Mouse (Mus musculus) heart, postnatal 0 days (tissue): ENCODE results near the gene Sec14l2. TPM values are rescaled to one million over a fixed set of nuclear protein-coding genes. Genes with fewer than 3 reads are reported as not detected.
A peak's percentile ranks its signal among the peaks of the same experiment; 100 is the strongest.

Experiments used
- ATAC-seq: fragments of 200-750 bp; cut with Nextera tagmentation; 2 replicates; pipeline ENCODE4 v1.8.0; 2017; ENCODE audit warnings: low read depth, moderate number of reproducible peaks, moderate library complexity; ENCODE audit not compliant: insufficient read depth
- DNase-seq: peaks from one replicate; pipeline ENCODE4 v3.0.0-alpha.2; 2016; ENCODE audit warnings: low spot score
- H3K27ac ChIP-seq: fragments of 300-500 bp; sonication (generic); 2 replicates; pipeline ENCODE4 v1.5.1; 2014; ENCODE audit warnings: low read depth, mild to moderate bottlenecking
- H3K27me3 ChIP-seq: fragments of 300-500 bp; sonication (generic); 2 replicates; pipeline ENCODE4 v1.6.1; 2014; ENCODE audit warnings: low read length, mixed read lengths; ENCODE audit not compliant: control insufficient read depth, insufficient read depth
- H3K36me3 ChIP-seq: fragments of 300-500 bp; sonication (generic); replicated peaks from 2 replicates; pipeline ENCODE4 v1.6.1; 2014; ENCODE audit warnings: low read length, mixed read lengths; ENCODE audit not compliant: control insufficient read depth, insufficient read depth
- H3K4me1 ChIP-seq: fragments of 300-500 bp; sonication (generic); 2 replicates; pipeline ENCODE4 v1.6.1; 2014; ENCODE audit warnings: antibody characterized with exemption; ENCODE audit not compliant: control insufficient read depth, insufficient read depth
- H3K4me2 ChIP-seq: fragments of 300-500 bp; sonication (generic); 2 replicates; pipeline ENCODE4 v1.6.1; 2014; ENCODE audit warnings: low read depth, mild to moderate bottlenecking, low read length, moderate library complexity
- H3K4me3 ChIP-seq: fragments of 300-500 bp; sonication (generic); 2 replicates; pipeline ENCODE4 v1.5.1; 2014; ENCODE audit warnings: low read depth, low read length
- H3K9ac ChIP-seq: fragments of 300-500 bp; sonication (generic); replicated peaks from 2 replicates; pipeline ENCODE4 v1.6.1; 2014; ENCODE audit warnings: low read depth, low read length, mixed read lengths
- H3K9me3 ChIP-seq: fragments of 300-500 bp; sonication (generic); replicated peaks from 2 replicates; pipeline ENCODE4 v1.6.1; 2016; ENCODE audit warnings: low read length; ENCODE audit not compliant: control insufficient read depth
- CTCF ChIP-seq: IDR thresholded peaks from 2 replicates; pipeline ENCODE4 v1.5.1; 2016; ENCODE audit warnings: antibody characterized with exemption, control low read depth, low read depth
- EP300 ChIP-seq: IDR thresholded peaks from 2 replicates; pipeline ENCODE4 v1.6.1; 2016; ENCODE audit warnings: antibody characterized with exemption, low read depth
- WGBS: fragments of 180-500 bp; shearing (Covaris S2); extraction: QIAGEN DNeasy Blood & Tissue Kit; methylation state at CpG from one replicate; pipeline ENCODE4 v1.1.7; 2014; 5-methylcytosine and 5-hydroxymethylcytosine counted together
- polyA plus RNA-seq: library from polyadenylated mRNA; unstranded; fragments of >200 nt; fragmentation: Nextera tagmentation; extraction: Ambion mirVana; gene quantifications from 2 replicates; pipeline ENCODE4 v1.2.1, GENCODE M21; 2015
- total RNA-seq: library from RNA; depleted of rRNA; stranded (reverse); fragments of >200 nt; gene quantifications from 2 replicates; pipeline ENCODE4 v1.2.3, GENCODE M21; 2014; ENCODE audit warnings: low replicate concordance

The Sec14l2 gene
- total and polyA plus RNA-seq, 2 experiments from 2014 or later, result 0.27 to 0.49 TPM

DNA sequence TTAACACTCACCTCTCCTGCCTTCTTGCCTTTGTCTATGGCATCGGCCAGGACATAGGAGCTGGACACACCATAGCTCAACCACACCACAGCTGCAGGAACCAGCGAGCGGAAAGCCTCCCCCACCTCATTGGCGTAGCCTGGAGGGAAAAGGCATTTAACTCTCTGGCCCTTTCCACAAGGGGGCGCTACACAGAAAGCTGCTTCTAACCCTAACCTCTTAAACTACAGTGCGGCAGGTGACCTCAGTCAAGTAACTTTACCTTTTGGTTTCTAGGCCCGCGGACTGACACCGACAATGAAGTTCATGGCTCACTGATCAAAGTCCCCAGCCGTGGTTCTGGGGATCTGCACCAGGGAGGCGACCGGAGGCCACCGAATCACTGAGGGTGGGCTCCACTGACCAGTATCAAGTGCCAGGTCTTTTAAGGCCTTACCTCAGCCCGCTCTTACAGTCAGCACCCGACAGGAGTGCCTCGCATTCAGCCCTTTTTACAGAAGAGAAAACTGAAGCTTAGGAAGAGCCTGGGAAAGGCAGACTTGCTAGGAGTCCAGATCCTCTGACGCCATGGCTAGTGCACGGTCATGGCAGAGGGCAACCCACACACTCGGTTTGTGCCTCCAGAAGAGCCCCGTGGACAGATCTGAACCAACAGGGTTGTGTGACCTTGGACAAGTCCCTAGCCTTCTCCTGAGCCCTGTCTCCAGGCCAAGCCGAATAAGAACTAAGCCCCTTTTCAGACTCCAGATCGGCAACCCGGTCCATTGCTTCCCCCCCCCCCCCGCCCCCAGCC is 28.6 kb downstream of the Sec14l2 start:
- no peak for ATAC-seq
- Histone ChIP-seq H3K27me3 (no peaks in the 10 kb centered on the region), H3K9me3 (peaks cover 8% of the 10 kb centered on the region), H3K36me3 (peaks cover 20% of the 10 kb centered on the region), H3K9ac (peak overlapping the region; percentile 59), H3K4me3 (peak overlapping the region; percentile 59), H3K27ac (peak overlapping the region; percentile 89), H3K4me1 (peaks cover 12% of the 10 kb centered on the region), H3K4me2 (peak overlapping the region; percentile 71)
- WGBS, result 8% methylated on average over 23 of the region's 24 CpGs
- peak; percentile 72 for TF ChIP-seq CTCF
- no peak for TF ChIP-seq EP300
- DNase-seq, result peak; percentile 52

DNA sequence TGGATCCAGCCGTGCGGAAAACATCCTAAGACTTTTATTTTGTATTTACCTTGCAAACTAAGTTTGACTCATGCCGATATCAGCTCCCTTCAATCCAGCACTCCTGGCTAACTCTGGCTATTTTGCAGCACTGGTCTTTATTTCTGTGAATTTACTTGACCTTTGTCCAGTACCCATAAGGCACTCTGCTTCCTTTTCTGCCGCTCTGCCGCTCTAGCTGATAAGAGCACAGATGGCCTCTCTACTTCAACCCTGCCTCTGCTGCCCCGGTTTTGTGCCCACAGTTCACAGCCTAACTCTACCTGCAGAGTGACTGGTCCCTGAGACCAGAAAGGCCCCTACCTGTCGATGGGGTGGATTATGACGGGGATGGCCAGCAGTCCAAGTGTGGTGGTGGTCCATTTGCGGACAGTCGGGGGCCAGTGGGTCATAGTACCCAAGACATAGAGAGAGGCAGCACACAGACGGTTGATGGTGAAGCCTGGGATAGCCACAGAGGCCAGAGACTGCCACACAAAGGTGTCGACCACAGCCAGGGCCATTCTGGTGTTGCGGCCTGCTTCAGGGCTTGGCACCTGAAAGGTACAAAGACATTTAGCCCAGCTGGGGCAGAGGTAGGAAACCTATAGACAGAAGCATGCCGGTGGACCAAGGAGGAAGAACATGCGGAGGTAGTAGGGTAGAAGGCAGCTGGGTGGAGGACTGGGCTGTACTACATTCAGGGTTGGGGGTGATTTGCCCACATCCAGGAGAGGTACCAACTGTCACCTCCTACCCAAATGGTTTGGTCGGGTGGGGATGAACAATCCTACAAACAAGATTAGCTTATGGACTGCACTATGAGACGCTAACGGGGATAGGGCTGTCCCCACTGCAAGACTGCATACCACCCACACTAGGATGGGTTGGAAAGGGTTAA is 29.5 kb downstream of the Sec14l2 start:
- peaks cover 8% of the 10 kb centered on the region for H3K9me3 ChIP-seq
- H3K4me3 ChIP-seq, result no peak overlapping the region
- TF ChIP-seq EP300, result no peak
- no peak for TF ChIP-seq CTCF
- no peak for ATAC-seq
- peaks cover 20% of the 10 kb centered on the region for H3K36me3 ChIP-seq
- H3K27ac ChIP-seq, result no peak overlapping the region
- peaks cover 12% of the 10 kb centered on the region for H3K4me1 ChIP-seq
- H3K9ac ChIP-seq, result no peak overlapping the region
- no peak for DNase-seq
- no peaks in the 10 kb centered on the region for H3K27me3 ChIP-seq
- H3K4me2 ChIP-seq, result peak overlapping the region; percentile 71; the same call in 1 of the 2 replicates
- WGBS, result 71% methylated on average over 18 of the region's 18 CpGs

DNA sequence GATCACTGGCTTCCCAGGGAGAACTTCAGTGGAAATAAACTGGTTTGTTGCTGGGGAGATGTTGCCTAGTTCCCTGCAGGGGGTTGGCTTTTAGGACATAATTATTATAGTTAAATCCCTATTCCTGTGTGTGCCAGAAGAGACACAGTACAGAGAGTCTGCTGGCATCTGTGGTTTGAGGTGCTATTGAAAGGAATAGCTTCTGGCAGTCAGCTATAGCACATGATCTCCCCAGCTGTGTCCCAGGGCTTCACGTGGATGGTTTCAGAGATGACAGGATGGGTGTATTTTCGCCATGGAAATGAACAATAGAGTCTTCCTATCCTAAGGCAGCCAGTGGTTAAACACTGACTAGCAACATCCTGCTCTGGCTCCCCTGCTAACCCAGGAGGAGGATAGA is 35.9 kb downstream of the Sec14l2 start:
- DNase-seq (no peak), ATAC-seq (no peak)
- TF ChIP-seq CTCF, result no peak
- H3K9me3 ChIP-seq, result peaks cover 8% of the 10 kb centered on the region
- no peak overlapping the region for H3K27ac ChIP-seq
- H3K4me3 ChIP-seq, result no peak overlapping the region
- no peaks in the 10 kb centered on the region for H3K4me1 ChIP-seq
- H3K36me3 ChIP-seq, result peaks cover 14% of the 10 kb centered on the region
- no peak overlapping the region for H3K4me2 ChIP-seq
- 66% methylated on average over 2 of the region's 2 CpGs for WGBS
- H3K9ac ChIP-seq, result no peak overlapping the region
- no peaks in the 10 kb centered on the region for H3K27me3 ChIP-seq

DNA sequence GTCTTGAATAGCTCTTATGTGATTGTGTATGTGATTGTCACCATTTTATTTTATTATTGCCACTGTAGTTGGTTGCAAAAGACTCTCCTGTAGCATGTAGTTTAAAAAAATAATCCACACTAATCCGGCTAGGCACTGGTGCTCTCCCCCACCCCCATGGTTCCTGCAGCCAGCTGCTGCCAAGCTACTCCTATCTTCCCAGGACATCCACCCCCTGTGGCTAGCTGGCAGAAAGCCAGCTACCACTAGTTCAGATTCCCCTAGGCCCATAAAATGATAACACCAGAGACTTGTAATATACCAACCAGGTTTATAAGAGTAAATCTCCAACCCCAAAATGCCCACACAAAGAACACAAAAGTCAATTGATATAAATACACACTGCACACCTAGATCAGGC is 37.0 kb downstream of the Sec14l2 start:
- no peak for DNase-seq
- Histone ChIP-seq H3K4me2 (no peak overlapping the region), H3K9ac (no peak overlapping the region), H3K4me3 (no peak overlapping the region), H3K27me3 (no peaks in the 10 kb centered on the region), H3K36me3 (peaks cover 4% of the 10 kb centered on the region), H3K9me3 (peaks cover 7% of the 10 kb centered on the region), H3K4me1 (no peaks in the 10 kb centered on the region), H3K27ac (no peak overlapping the region)
- ATAC-seq, result no peak
- WGBS, result 41% methylated on average over 1 of the region's 1 CpGs
- TF ChIP-seq EP300 (no peak), CTCF (no peak)

DNA sequence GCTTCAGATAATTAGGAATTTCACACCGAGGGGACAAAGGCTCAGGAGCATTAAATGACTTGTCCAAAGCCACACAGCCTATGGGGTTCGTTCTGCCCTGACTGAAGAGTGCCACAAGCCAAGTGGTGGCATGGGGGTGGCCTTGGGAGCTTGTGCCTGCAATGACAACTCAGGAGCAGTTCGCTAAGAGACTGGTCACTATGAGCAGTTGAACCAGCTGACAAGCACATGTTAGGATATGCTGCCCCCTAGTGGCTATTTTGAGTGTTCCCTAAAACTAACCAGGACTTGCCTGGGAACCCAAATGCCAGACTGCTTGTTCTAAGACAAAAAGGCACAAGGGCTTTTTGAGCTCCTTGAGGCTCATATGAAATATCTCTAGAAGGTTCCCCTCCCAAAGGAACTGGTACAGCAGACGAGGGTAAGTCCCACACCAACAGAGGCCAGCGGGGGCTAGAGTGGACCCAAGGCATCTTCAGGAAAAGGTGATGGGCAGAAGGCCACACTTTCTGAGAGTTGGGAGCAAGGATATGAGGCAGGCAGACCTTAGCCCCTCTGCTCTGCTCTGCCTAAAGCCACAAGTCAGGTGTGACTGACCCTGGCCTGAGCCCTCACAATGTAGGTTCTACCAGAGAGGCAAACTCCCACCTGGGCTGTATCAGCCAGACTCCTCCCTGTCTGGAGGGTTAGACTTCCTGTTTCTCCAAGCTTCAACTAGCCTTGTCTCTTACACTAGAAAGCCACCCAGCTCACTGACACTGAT is 39.7 kb downstream of the Sec14l2 start:
- ATAC-seq (no peak), DNase-seq (peak; percentile 50)
- Histone ChIP-seq H3K9me3 (no peaks in the 10 kb centered on the region), H3K4me1 (no peaks in the 10 kb centered on the region), H3K4me2 (no peak overlapping the region), H3K4me3 (no peak overlapping the region), H3K27me3 (no peaks in the 10 kb centered on the region), H3K9ac (no peak overlapping the region), H3K27ac (no peak overlapping the region), H3K36me3 (no peaks in the 10 kb centered on the region)
- TF ChIP-seq EP300 (no peak), CTCF (peak; percentile 86)
- 32% methylated on average over 5 of the region's 5 CpGs for WGBS
